ENCODE assay signal across 8 mouse cellular contexts in the genomic region with DNA sequence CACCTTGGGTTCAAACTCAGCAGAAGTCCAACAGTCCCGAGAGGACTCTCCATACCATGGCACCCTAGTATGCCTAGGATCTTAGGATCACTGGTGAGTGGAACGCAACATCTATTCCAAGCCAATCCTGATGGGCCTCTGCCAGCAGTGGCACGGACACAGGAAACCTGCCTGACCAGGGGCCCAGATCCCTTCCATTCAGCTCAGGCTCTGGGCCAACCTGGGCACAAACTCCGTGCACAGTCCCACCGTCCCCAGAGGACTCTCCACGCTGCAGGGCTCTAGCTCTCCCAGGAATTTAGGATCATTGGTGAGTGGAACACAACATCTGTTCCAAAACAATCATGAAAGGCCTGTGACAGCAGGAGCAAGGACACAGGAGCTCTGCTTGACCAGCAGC.
"Had no signal": no experiment of that assay in that cellular context is flagged by ENCODE, and none has a peak within 500 bp of the region (broad histone marks: within the 10 kb centered on the region; RNA-seq: fewer than 3 reads in every experiment).

No protein-coding gene starts in this region.

- DNase-seq: kidney, postnatal 4 days; left cerebral cortex, postnatal 4 days; liver, postnatal 0 days; lung, embryonic 14.5 days; right cerebral cortex, adult 18-20 months; right cerebral cortex, postnatal 14 days; right cerebral cortex, postnatal 4 days; thymus, postnatal 25 days had no signal
